Mouse (Mus musculus) heart, embryonic 13.5 days (tissue): Measurements from ENCODE around the gene Trpc2. TPM values are rescaled to one million over a fixed set of nuclear protein-coding genes. Genes with fewer than 3 reads are reported as not detected.

Source experiments
- ATAC-seq: fragments of 200-750 bp; cut with Nextera tagmentation; 2 replicates; pipeline ENCODE4 v1.8.0; 2017; ENCODE audit warnings: moderate TSS enrichment; ENCODE audit not compliant: insufficient number of reproducible peaks, low FRiP score, low TSS enrichment; ENCODE audit errors: extremely low read depth
- H3K27ac ChIP-seq: fragments of 300-500 bp; sonication (generic); replicated peaks from 2 replicates; pipeline ENCODE4 v1.5.1; 2015; ENCODE audit warnings: moderate library complexity, mild to moderate bottlenecking, inconsistent platforms
- H3K27me3 ChIP-seq: fragments of 300-500 bp; sonication (generic); replicated peaks from 2 replicates; pipeline ENCODE4 v1.6.1; 2015; ENCODE audit warnings: mild to moderate bottlenecking, inconsistent platforms
- H3K36me3 ChIP-seq: fragments of 300-500 bp; sonication (generic); 2 replicates; pipeline ENCODE4 v1.6.1; 2015; ENCODE audit warnings: mild to moderate bottlenecking, inconsistent platforms
- H3K4me1 ChIP-seq: fragments of 300-500 bp; sonication (generic); 2 replicates; pipeline ENCODE4 v1.6.1; 2015; ENCODE audit warnings: inconsistent platforms
- H3K4me2 ChIP-seq: fragments of 300-500 bp; sonication (generic); 2 replicates; pipeline ENCODE4 v1.6.1; 2015; ENCODE audit warnings: inconsistent platforms, mild to moderate bottlenecking, moderate library complexity
- H3K4me3 ChIP-seq: fragments of 300-500 bp; sonication (generic); 2 replicates; pipeline ENCODE4 v1.5.1; 2015; ENCODE audit warnings: moderate library complexity, mild to moderate bottlenecking, inconsistent platforms
- H3K9ac ChIP-seq: fragments of 300-500 bp; sonication (generic); 2 replicates; pipeline ENCODE4 v1.6.1; 2015; ENCODE audit warnings: inconsistent platforms, mild to moderate bottlenecking, moderate library complexity
- H3K9me3 ChIP-seq: fragments of 300-500 bp; sonication (generic); 2 replicates; pipeline ENCODE4 v1.6.1; 2016; ENCODE audit warnings: inconsistent platforms
- WGBS: fragments of 180-500 bp; shearing (Covaris S2); methylation state at CpG from one replicate; pipeline ENCODE4 v1.1.7; 2015; ENCODE audit warnings: mixed read lengths; 5-methylcytosine and 5-hydroxymethylcytosine counted together
- polyA plus RNA-seq: library from polyadenylated mRNA; unstranded; fragments of >200 nt; fragmentation: Nextera tagmentation; extraction: Ambion mirVana; gene quantifications from 2 replicates; pipeline ENCODE4 v1.2.1, GENCODE M21; 2015

The Trpc2 gene
- polyA plus RNA-seq, 1 experiment from 2014 or later: not detected

GRCm38 (mm10) chr7:102076714-102077296, 6.1 kb upstream of the Trpc2 start:
- H3K4me1 ChIP-seq: no peaks in the 10 kb centered on the region
- H3K36me3 ChIP-seq: peaks cover 97% of the 10 kb centered on the region
- no peak for ATAC-seq
- no peak overlapping the region for H3K9ac ChIP-seq
- H3K27me3 ChIP-seq: no peaks in the 10 kb centered on the region
- H3K4me2 ChIP-seq: no peak overlapping the region
- WGBS: 82% methylated on average over 7 of the region's 7 CpGs
- H3K9me3 ChIP-seq: no peaks in the 10 kb centered on the region
- no peak overlapping the region for H3K4me3 ChIP-seq
- H3K27ac ChIP-seq: no peak overlapping the region

- Histone ChIP-seq H3K27me3 (no peaks in the 10 kb centered on the region), H3K4me1 (no peaks in the 10 kb centered on the region), H3K4me3 (no peak overlapping the region), H3K9ac (no peak overlapping the region), H3K36me3 (peaks cover 97% of the 10 kb centered on the region), H3K27ac (no peak overlapping the region), H3K4me2 (no peak overlapping the region), H3K9me3 (no peaks in the 10 kb centered on the region)
- WGBS: 73% methylated on average over 7 of the region's 7 CpGs
- ATAC-seq: no peak
Observed at GRCm38 (mm10) chr7:102078517-102078916, 4.4 kb upstream of the Trpc2 start.

GRCm38 (mm10) chr7:102080311-102080710, 2.6 kb upstream of the Trpc2 start:
- WGBS: 89% methylated on average over 8 of the region's 8 CpGs
- Histone ChIP-seq H3K27ac (no peak overlapping the region), H3K9ac (no peak overlapping the region), H3K4me1 (no peaks in the 10 kb centered on the region), H3K9me3 (no peaks in the 10 kb centered on the region), H3K4me3 (no peak overlapping the region), H3K36me3 (peaks cover 97% of the 10 kb centered on the region), H3K27me3 (no peaks in the 10 kb centered on the region), H3K4me2 (no peak overlapping the region)
- no peak for ATAC-seq

GRCm38 (mm10) chr7:102081784-102082183, 1.1 kb upstream of the Trpc2 start:
- Histone ChIP-seq H3K4me1 (no peaks in the 10 kb centered on the region), H3K27me3 (no peaks in the 10 kb centered on the region), H3K4me2 (no peak overlapping the region), H3K4me3 (no peak overlapping the region), H3K27ac (no peak overlapping the region), H3K36me3 (peaks cover 93% of the 10 kb centered on the region), H3K9me3 (no peaks in the 10 kb centered on the region), H3K9ac (0 out of 2 replicates have a peak overlapping the region, but pooled peaks have one; percentile 33)
- 91% methylated on average over 5 of the region's 5 CpGs for WGBS
- ATAC-seq: no peak

- Histone ChIP-seq H3K9ac (no peak overlapping the region), H3K4me3 (no peak overlapping the region), H3K27me3 (no peaks in the 10 kb centered on the region), H3K36me3 (peaks cover 89% of the 10 kb centered on the region), H3K4me2 (no peak overlapping the region), H3K9me3 (no peaks in the 10 kb centered on the region), H3K27ac (no peak overlapping the region), H3K4me1 (no peaks in the 10 kb centered on the region)
- 79% methylated on average over 26 of the region's 26 CpGs for WGBS
- no peak for ATAC-seq
Observed at GRCm38 (mm10) chr7:102084041-102084696, 1.3 kb downstream of the Trpc2 start.

GRCm38 (mm10) chr7:102087336-102087735, 4.4 kb downstream of the Trpc2 start:
- H3K27me3 ChIP-seq: no peaks in the 10 kb centered on the region
- no peak overlapping the region for H3K4me2 ChIP-seq

GRCm38 (mm10) chr7:102099760-102100661, 17.1 kb downstream of the Trpc2 start:
- Histone ChIP-seq H3K27ac (peak overlapping the region; percentile 39), H3K9ac (peak overlapping the region; percentile 75), H3K4me2 (peak overlapping the region; percentile 77), H3K4me1 (peaks cover 41% of the 10 kb centered on the region), H3K9me3 (no peaks in the 10 kb centered on the region), H3K27me3 (0 out of 2 replicates have a peak, but pooled peaks cover 7% of the 10 kb centered on the region), H3K4me3 (peak overlapping the region; percentile 48), H3K36me3 (no peaks in the 10 kb centered on the region)
- ATAC-seq: no peak
- WGBS: 8% methylated on average over 30 of the region's 30 CpGs

More at GRCm38 (mm10) chr7:102087336-102087735, 4.4 kb downstream of the Trpc2 start:
- WGBS: 81% methylated on average over 4 of the region's 4 CpGs
- H3K9ac ChIP-seq: no peak overlapping the region
- H3K4me3 ChIP-seq: no peak overlapping the region
- ATAC-seq: no peak
- no peaks in the 10 kb centered on the region for H3K4me1 ChIP-seq
- H3K36me3 ChIP-seq: peaks cover 74% of the 10 kb centered on the region
- H3K9me3 ChIP-seq: no peaks in the 10 kb centered on the region
- H3K27ac ChIP-seq: no peak overlapping the region

GRCm38 (mm10) chr7:102100868-102101267, 18.0 kb downstream of the Trpc2 start:
- WGBS: 55% methylated on average over 5 of the region's 5 CpGs
- Histone ChIP-seq H3K27ac (peak overlapping the region; percentile 39; the same call in 1 of the 2 replicates), H3K36me3 (no peaks in the 10 kb centered on the region), H3K4me1 (peaks cover 41% of the 10 kb centered on the region), H3K4me3 (no peak overlapping the region), H3K4me2 (peak overlapping the region; percentile 77; the same call in 1 of the 2 replicates), H3K27me3 (0 out of 2 replicates have a peak, but pooled peaks cover 7% of the 10 kb centered on the region), H3K9ac (0 out of 2 replicates have a peak overlapping the region, but pooled peaks have one; percentile 75), H3K9me3 (no peaks in the 10 kb centered on the region)
- ATAC-seq: no peak

GRCm38 (mm10) chr7:102101487-102101886, 18.6 kb downstream of the Trpc2 start, which contains the start of gene Art1:
Gene Art1, plus strand, starts transcription at chr7:102101743.
- no peak within 1 kb of the TSS for H3K4me3 ChIP-seq
- H3K9me3 ChIP-seq: no peaks in the 10 kb centered on the region
- H3K4me2 ChIP-seq: peak within 1 kb of the TSS; percentile 77
- no peaks in the 10 kb centered on the region for H3K36me3 ChIP-seq
- WGBS: 51% methylated on average over 5 of the region's 5 CpGs
- no peak for ATAC-seq
- 0 out of 2 replicates have a peak, but pooled peaks cover 7% of the 10 kb centered on the region for H3K27me3 ChIP-seq
- H3K9ac ChIP-seq: peak within 1 kb of the TSS; percentile 75; the same call in 1 of the 2 replicates
- H3K4me1 ChIP-seq: peaks cover 44% of the 10 kb centered on the region
- H3K27ac ChIP-seq: peak within 1 kb of the TSS; percentile 39

- Histone ChIP-seq H3K4me2 (no peak overlapping the region), H3K4me1 (peaks cover 51% of the 10 kb centered on the region), H3K4me3 (no peak overlapping the region), H3K27ac (no peak overlapping the region), H3K27me3 (0 out of 2 replicates have a peak, but pooled peaks cover 7% of the 10 kb centered on the region), H3K36me3 (no peaks in the 10 kb centered on the region), H3K9me3 (no peaks in the 10 kb centered on the region), H3K9ac (no peak overlapping the region)
- WGBS: 51% methylated on average over 8 of the region's 8 CpGs
- ATAC-seq: no peak
Observed at GRCm38 (mm10) chr7:102102241-102102640, 19.3 kb downstream of the Trpc2 start.

GRCm38 (mm10) chr7:102102696-102103095, 19.8 kb downstream of the Trpc2 start:
- H3K9me3 ChIP-seq: no peaks in the 10 kb centered on the region
- no peak overlapping the region for H3K27ac ChIP-seq
- no peak overlapping the region for H3K9ac ChIP-seq
- H3K36me3 ChIP-seq: no peaks in the 10 kb centered on the region
- peaks cover 52% of the 10 kb centered on the region for H3K4me1 ChIP-seq
- H3K27me3 ChIP-seq: 0 out of 2 replicates have a peak, but pooled peaks cover 7% of the 10 kb centered on the region
- ATAC-seq: no peak
- 45% methylated on average over 6 of the region's 6 CpGs for WGBS
- no peak overlapping the region for H3K4me2 ChIP-seq
- no peak overlapping the region for H3K4me3 ChIP-seq
